Mouse (Mus musculus) heart, embryonic 16.5 days (tissue): ENCODE data around the gene Fam76a. TPM values are rescaled to one million over a fixed set of nuclear protein-coding genes. Genes with fewer than 3 reads are reported as not detected.

ENCODE experiments used
- ATAC-seq: fragments of 200-750 bp; cut with Nextera tagmentation; replicated peaks from 2 replicates; pipeline ENCODE4 v1.8.0; 2017; ENCODE audit warnings: moderate number of reproducible peaks; ENCODE audit not compliant: insufficient read depth, low FRiP score; ENCODE audit errors: extremely low read depth
- H3K27ac ChIP-seq: fragments of 300-500 bp; sonication (generic); 2 replicates; pipeline ENCODE4 v1.5.1; 2014; ENCODE audit warnings: mild to moderate bottlenecking, low read length, control low read depth, moderate library complexity
- H3K27me3 ChIP-seq: fragments of 300-500 bp; sonication (generic); 2 replicates; pipeline ENCODE4 v1.6.1; 2014; ENCODE audit warnings: low read length, mixed read lengths; ENCODE audit not compliant: control insufficient read depth, insufficient read depth
- H3K36me3 ChIP-seq: fragments of 300-500 bp; sonication (generic); 2 replicates; pipeline ENCODE4 v1.6.1; 2014; ENCODE audit not compliant: control insufficient read depth, insufficient read depth
- H3K4me1 ChIP-seq: fragments of 300-500 bp; sonication (generic); 2 replicates; pipeline ENCODE4 v1.6.1; 2014; ENCODE audit warnings: low read length, mixed read lengths; ENCODE audit not compliant: control insufficient read depth, insufficient read depth
- H3K4me2 ChIP-seq: fragments of 300-500 bp; sonication (generic); 2 replicates; pipeline ENCODE4 v1.6.1; 2014; ENCODE audit warnings: low read depth, mild to moderate bottlenecking, control low read depth, low read length
- H3K4me3 ChIP-seq: fragments of 300-500 bp; sonication (generic); 2 replicates; pipeline ENCODE4 v1.5.1; 2014; ENCODE audit warnings: mild to moderate bottlenecking, control low read depth, low read length
- H3K9ac ChIP-seq: fragments of 300-500 bp; sonication (generic); 2 replicates; pipeline ENCODE4 v1.6.1; 2014; ENCODE audit warnings: low read length, control low read depth
- H3K9me3 ChIP-seq: fragments of 300-500 bp; sonication (generic); replicated peaks from 2 replicates; pipeline ENCODE4 v1.6.1; 2016; ENCODE audit warnings: low read length; ENCODE audit not compliant: control insufficient read depth
- WGBS: fragments of 180-500 bp; shearing (Covaris S2); extraction: QIAGEN DNeasy Blood & Tissue Kit; methylation state at CpG from one replicate; pipeline ENCODE4 v1.1.7; 2014; 5-methylcytosine and 5-hydroxymethylcytosine counted together
- polyA plus RNA-seq: library from polyadenylated mRNA; unstranded; fragments of >200 nt; fragmentation: Nextera tagmentation; extraction: Ambion mirVana; gene quantifications from 2 replicates; pipeline ENCODE4 v1.2.1, GENCODE M21; 2015

The Fam76a gene
- polyA plus RNA-seq, 1 experiment from 2014 or later = 41.5 TPM

DNA sequence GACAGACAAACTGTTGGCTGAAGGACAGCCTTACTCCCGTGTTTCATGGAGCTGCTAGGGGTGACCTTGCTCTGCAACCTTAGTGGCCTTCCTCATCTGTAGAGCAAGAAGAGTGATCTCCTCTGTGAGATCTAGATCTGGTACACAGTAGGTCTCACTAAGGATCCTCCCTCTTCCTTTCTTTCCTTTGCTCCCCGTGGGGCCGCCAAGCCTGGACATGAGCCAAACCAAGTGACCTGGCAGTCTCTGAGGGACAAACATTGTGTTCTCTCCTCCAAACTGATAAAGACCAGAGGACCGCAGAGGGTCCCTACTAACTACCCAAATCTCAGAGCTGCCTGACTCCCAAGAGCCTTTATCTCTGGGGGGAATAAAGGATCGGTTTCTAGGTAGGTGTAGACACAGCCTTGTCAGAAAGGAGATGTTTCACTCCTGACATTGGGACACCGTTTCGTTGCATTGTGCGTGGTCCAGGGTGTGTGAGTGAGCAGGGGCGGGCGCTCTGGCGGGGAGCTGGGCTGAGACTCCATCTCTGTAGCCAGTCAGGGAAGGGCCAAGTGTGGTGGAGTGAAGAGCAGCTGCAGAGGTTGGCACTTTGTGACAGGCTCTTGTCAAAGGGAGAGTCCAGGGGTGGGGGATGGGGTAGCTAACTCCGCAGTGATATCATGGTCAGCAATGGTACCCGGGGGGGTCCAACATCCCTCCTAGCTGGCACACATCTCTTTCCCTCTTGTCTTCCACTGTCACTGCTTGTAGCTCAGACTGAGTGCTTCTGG, 38.7 kb upstream of the Fam76a start:
- peak overlapping the region; percentile 95 for H3K27ac ChIP-seq
- peak overlapping the region; percentile 52 for H3K9ac ChIP-seq
- peak; percentile 42 for ATAC-seq
- 26% methylated on average over 13 of the region's 13 CpGs for WGBS
- no peaks in the 10 kb centered on the region for H3K36me3 ChIP-seq
- H3K27me3 ChIP-seq = no peaks in the 10 kb centered on the region
- H3K4me2 ChIP-seq = peak overlapping the region; percentile 41; the same call in 1 of the 2 replicates
- no peaks in the 10 kb centered on the region for H3K9me3 ChIP-seq
- peaks cover 36% of the 10 kb centered on the region for H3K4me1 ChIP-seq
- no peak overlapping the region for H3K4me3 ChIP-seq

DNA sequence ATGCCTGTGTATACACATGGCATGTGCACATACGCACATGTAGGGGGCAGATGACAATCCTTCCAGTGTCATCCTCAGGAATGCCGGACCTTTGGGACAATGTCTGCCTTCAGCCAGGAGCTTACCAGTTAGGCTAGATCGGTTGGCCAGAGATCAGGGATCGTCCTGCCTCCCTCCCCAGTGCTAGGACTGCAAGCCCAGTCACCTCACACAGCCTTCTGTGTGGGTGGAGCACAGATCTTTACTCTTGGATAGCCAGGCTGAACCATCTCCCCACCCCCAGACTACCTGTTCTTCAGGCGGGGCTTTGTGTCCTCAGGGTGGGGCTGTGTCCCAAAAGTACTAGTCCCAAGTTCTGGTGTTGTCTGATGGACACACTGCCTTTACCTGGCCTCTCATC, 38.0 kb upstream of the Fam76a start:
- 51% methylated on average over 5 of the region's 5 CpGs for WGBS
- Histone ChIP-seq H3K36me3 (no peaks in the 10 kb centered on the region), H3K27me3 (no peaks in the 10 kb centered on the region), H3K9ac (peak overlapping the region; percentile 52; the same call in 1 of the 2 replicates), H3K9me3 (no peaks in the 10 kb centered on the region), H3K4me1 (peaks cover 43% of the 10 kb centered on the region), H3K4me2 (peak overlapping the region; percentile 6; the same call in 1 of the 2 replicates), H3K4me3 (no peak overlapping the region), H3K27ac (peak overlapping the region; percentile 95)
- ATAC-seq = no peak; the same call in 1 of the 2 replicates

DNA sequence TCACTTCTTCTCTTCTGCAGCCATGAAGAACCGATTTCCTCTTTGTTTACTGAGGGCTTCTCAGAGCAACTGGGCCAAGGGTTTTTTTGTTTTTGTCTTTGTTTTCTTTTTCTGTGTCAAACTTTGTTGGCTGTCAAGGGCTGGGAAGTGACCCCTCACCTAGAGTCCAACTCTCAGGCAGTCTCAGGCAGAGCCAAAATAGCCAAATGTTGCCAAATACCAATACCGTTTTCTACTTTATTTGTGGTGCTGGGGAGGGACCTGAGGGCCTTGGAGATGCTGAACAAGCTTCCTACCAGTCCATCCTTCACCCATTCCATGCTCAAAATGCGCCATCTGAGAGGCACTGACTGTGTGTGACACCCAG, 37.3 kb upstream of the Fam76a start:
- H3K4me2 ChIP-seq = no peak overlapping the region
- H3K27ac ChIP-seq = peak overlapping the region; percentile 95
- no peaks in the 10 kb centered on the region for H3K36me3 ChIP-seq
- no peak overlapping the region; the same call in 1 of the 2 replicates for H3K9ac ChIP-seq
- H3K27me3 ChIP-seq = no peaks in the 10 kb centered on the region
- ATAC-seq = no peak
- 51% methylated on average over 3 of the region's 3 CpGs for WGBS
- H3K9me3 ChIP-seq = no peaks in the 10 kb centered on the region
- no peak overlapping the region for H3K4me3 ChIP-seq
- peaks cover 49% of the 10 kb centered on the region for H3K4me1 ChIP-seq

DNA sequence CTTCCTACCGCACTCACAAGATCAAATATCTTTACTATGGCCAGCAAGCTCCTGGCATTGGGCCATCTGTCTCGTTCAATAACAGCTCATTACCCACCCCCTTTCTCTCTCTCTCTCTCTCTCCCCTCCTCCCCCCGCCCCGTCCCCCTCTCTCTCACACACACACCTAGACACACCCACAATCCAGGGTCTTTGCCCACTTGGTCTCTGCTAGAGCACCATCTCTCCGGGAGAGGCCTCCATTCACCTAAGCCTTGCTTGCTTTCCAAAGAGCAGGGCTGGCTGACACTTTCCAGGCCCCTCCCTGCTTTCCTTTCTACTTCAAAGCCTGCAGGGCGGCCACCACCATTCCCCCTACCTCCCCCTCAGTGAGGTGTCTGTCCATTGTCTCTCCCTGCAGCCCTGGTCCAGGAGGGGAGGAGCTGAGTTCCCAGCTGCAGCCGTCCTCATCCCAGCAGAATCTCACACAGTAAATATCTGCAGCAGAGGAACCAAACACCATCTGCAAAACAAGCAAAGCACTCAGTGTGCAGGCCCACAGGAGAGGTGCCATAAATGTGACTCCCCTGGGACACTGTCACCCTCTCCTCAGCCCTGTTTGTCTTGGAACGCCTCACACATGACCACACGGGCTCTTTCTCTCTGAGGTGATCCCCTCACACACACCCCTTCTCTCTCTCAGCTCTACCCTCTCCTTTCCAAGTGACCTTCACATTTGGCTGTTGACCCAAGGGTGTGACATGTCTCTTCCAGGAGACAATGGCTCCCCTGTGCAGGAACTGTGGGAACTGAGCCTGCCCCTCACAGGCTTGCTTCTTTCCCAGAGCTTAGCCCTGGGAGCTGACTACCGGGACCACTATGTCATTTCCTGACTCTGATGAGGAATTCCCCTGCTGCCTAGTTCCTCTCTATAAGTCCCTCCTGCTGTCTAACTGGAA, 36.7 kb upstream of the Fam76a start:
- peaks cover 49% of the 10 kb centered on the region for H3K4me1 ChIP-seq
- 7% methylated on average over 10 of the region's 10 CpGs for whole genome bisulfite sequencing
- no peaks in the 10 kb centered on the region for H3K9me3 ChIP-seq
- peak overlapping the region; percentile 48 for H3K9ac ChIP-seq
- no peaks in the 10 kb centered on the region for H3K27me3 ChIP-seq
- no peaks in the 10 kb centered on the region for H3K36me3 ChIP-seq
- ATAC-seq = peak; percentile 74
- H3K27ac ChIP-seq = peak overlapping the region; percentile 95
- no peak overlapping the region for H3K4me3 ChIP-seq
- peak overlapping the region; percentile 16; the same call in 1 of the 2 replicates for H3K4me2 ChIP-seq

DNA sequence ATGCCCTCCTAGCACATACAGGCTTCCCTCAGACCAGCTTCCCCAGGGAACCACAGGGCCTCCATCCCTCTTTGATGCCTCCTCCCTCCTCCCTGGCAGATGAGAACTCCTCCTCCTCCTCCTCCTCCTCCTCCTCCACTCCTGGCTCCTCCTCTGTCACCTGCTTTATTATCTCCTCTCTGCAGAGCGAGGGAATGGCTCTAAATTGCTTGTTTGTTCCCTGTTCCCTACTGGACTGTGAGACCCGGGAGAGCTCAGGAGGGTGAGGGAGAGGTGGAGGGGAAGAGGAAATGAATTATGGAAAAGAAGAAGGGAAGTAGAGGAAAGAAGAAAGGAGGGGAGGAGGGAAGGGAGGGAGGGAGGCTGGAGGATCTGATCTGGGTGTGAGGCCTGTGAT, 33.0 kb upstream of the Fam76a start:
- Histone ChIP-seq H3K4me3 (no peak overlapping the region), H3K9ac (no peak overlapping the region), H3K4me1 (peaks cover 34% of the 10 kb centered on the region), H3K9me3 (no peaks in the 10 kb centered on the region), H3K27me3 (no peaks in the 10 kb centered on the region), H3K36me3 (no peaks in the 10 kb centered on the region), H3K27ac (peak overlapping the region; percentile 14; the same call in 1 of the 2 replicates), H3K4me2 (no peak overlapping the region)
- WGBS = 32% methylated on average over 2 of the region's 2 CpGs
- ATAC-seq = no peak

DNA sequence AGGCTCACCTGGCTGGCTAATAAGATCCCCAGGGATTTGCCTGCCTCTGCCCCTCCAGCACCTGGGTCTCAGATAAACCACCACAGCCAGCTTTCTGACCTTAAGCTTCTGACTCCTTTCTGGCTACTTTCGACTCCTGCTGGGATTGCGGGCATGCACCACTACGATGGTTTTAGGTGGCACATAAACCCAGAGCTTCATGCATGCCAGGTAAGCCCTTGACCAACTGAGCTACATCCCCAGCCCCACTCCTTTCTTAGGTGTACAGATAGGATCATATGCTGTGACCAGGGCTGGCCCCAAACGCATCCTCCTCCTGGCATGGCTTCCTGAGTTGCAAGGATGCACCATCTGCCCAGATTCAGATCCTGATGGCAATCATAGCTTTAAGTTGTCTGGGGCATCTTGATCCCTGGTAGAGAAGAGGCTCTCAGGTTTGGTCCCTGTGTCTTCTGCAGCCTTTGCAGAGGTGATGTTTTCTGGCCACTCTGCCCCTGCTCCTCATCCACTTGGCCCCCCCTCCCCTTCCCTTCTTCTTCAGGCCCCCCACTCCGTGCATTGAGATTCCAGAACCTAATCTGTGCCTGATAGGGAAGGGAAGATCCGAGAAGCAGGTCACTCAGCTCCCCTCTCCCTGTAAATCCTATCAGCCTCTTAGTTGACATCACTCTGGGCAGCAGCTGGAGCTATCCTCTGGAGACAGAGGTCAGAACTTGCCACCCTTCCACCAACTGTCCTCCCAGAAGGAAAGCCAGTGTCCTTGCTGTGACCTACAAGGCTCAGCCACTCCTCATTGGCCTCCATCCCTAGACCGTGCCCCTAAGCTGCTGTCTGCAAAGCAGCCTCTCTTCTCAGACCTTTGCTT, 32.4 kb upstream of the Fam76a start:
- Histone ChIP-seq H3K4me2 (no peak overlapping the region), H3K27ac (no peak overlapping the region), H3K4me3 (no peak overlapping the region), H3K27me3 (no peaks in the 10 kb centered on the region), H3K4me1 (peaks cover 33% of the 10 kb centered on the region), H3K9me3 (no peaks in the 10 kb centered on the region), H3K36me3 (no peaks in the 10 kb centered on the region), H3K9ac (no peak overlapping the region)
- WGBS = 60% methylated on average over 7 of the region's 7 CpGs
- ATAC-seq = no peak

DNA sequence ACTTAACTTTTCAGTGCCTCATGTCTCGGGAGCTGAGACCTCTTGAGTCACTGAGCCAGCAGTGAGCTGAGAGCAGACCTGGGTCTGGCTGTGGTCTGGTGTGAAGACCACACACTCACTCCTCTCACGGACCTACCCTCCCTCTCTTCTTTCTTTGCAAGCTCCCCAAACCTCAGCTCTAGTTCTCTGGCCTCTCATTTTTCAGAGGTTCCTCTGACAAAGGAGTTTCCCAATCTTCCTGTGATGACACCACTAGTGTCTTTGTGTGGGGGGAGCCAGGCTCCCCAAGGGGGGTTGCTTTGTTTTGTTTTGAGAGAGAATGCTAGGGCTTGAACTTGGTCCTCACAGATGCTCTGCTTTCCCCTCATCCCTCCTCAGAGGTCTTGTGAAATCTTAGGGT, 28.6 kb upstream of the Fam76a start:
- 46% methylated on average over 2 of the region's 2 CpGs for WGBS
- H3K4me2 ChIP-seq = no peak overlapping the region
- no peaks in the 10 kb centered on the region for H3K9me3 ChIP-seq
- ATAC-seq = no peak
- H3K36me3 ChIP-seq = no peaks in the 10 kb centered on the region
- H3K4me3 ChIP-seq = no peak overlapping the region
- peaks cover 29% of the 10 kb centered on the region for H3K4me1 ChIP-seq
- H3K9ac ChIP-seq = no peak overlapping the region
- no peak overlapping the region for H3K27ac ChIP-seq
- H3K27me3 ChIP-seq = no peaks in the 10 kb centered on the region

DNA sequence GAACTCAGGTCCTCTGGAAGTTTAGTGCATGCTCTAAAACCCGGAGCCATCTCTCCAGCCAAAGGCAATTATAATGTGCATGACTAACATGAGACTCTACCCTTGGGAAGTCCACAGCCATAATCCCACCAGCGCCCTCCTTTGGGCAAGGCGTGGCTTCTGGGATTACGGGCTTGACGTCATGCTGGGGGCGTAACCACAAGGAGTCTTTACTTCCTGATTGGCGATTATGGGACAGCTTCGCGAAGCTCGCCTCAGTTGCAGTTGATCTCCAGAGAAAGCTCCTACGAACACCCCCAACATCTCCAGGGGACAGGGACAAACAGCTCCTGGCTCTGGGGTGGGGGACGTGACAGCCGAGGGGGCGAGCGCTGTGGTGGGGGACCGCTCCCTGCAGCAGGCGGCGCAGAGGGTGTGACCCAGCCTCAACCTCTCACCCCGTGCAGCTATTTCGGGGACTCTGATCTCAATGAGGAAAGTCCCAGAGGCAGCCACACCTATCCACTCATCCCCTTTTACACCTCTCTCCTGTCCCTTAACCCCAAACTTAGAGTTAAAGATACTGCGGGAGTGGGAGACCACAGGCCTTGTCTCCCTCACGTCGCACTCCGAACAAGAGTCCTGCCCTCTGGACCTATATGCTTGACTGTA, 27.6 kb upstream of the Fam76a start:
- no peak for ATAC-seq
- H3K4me1 ChIP-seq = peaks cover 28% of the 10 kb centered on the region

More for the DNA sequence above, 27.6 kb upstream of the Fam76a start:
- peak overlapping the region; percentile 32 for H3K4me3 ChIP-seq
- H3K9me3 ChIP-seq = no peaks in the 10 kb centered on the region
- H3K36me3 ChIP-seq = no peaks in the 10 kb centered on the region
- WGBS = 19% methylated on average over 24 of the region's 24 CpGs
- no peak overlapping the region for H3K27ac ChIP-seq
- H3K9ac ChIP-seq = peak overlapping the region; percentile 53
- no peaks in the 10 kb centered on the region for H3K27me3 ChIP-seq
- peak overlapping the region; percentile 43 for H3K4me2 ChIP-seq
